Mouse (Mus musculus): Measurements from ENCODE around the gene Zcchc7.

DNA sequence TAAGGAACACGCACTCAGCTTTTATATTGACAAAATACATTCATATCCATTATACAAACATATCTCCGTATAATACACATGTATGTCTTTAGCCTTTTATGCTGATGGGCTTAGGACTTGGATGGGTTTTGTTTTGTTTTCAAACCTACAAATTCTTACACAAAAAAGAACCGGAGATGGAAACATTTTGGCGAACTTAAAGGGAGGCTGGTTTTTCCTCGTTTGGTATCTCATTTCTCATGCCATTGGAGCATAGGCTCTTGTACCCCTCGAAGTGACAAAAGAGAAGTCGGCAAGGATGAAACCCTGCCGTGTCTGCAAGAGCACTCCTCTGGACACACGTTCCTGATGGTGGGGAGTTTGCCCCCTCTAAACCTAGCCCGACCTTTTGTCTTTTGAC, 39.3 kb upstream of the Zcchc7 start:
- no peak for TF ChIP-seq CTCF (IDR thresholded peaks at IDR 0.05; ENCODE audit: low read depth, low read length)
- no peak for TF ChIP-seq POLR2A (IDR thresholded peaks at IDR 0.05; ENCODE audit: extremely low read depth, insufficient read depth, low read length)
